Mouse (Mus musculus): ENCODE data around the gene Cerk. TPM values are rescaled to one million over a fixed set of nuclear protein-coding genes. Genes with fewer than 3 reads are reported as not detected.

Cerk gene
- total and polyA plus RNA-seq, 3 experiments, result 2.5 to 10.3 (median 4.4) TPM

Other genes starting within 250 kb of the Cerk start
- gene Celsr1, start 152.4 kb downstream of the Cerk start, total RNA-seq (2012; rRNA removed), result 0.17 TPM in 1 of 2 replicates, not detected in the other
- gene Celsr1, start 152.4 kb downstream of the Cerk start, total RNA-seq (2014; rRNA removed), result not detected in 2 replicates
- not detected in 2 replicates for gene Celsr1, start 152.4 kb downstream of the Cerk start, polyA plus RNA-seq (2012; ENCODE audit: insufficient read length, low read depth)
- 0.08 and 0.17 TPM in 2 replicates for gene Gramd4, start 128.4 kb downstream of the Cerk start, total RNA-seq (2012; rRNA removed)
- 0.66 TPM in 2 replicates for gene Gramd4, start 128.4 kb downstream of the Cerk start, total RNA-seq (2014; rRNA removed)
- 0.56 and 0.63 TPM in 2 replicates for gene Gramd4, start 128.4 kb downstream of the Cerk start, polyA plus RNA-seq (2012; ENCODE audit: insufficient read length, low read depth)
- gene Tbc1d22a, start 28.3 kb upstream of the Cerk start, total RNA-seq (2012; rRNA removed), result 15.0 and 20.2 TPM in 2 replicates
- gene Tbc1d22a, start 28.3 kb upstream of the Cerk start, total RNA-seq (2014; rRNA removed), result 19.4 and 21.1 TPM in 2 replicates
- 16.5 and 17.6 TPM in 2 replicates for gene Tbc1d22a, start 28.3 kb upstream of the Cerk start, polyA plus RNA-seq (2012; ENCODE audit: insufficient read length, low read depth)

Data from CH12.LX (cell line).